Mouse (Mus musculus) small intestine, adult 2 months (tissue): ENCODE measurements around the gene Rab11fip4.

ENCODE experiments used
- CTCF ChIP-seq: fragments of 200-500 bp; IDR thresholded peaks from 2 replicates; pipeline ENCODE4 v1.5.1; 2012; ENCODE audit warnings: low read depth, mild to moderate bottlenecking, control low read depth, inconsistent platforms, low read length, moderate library complexity, mixed read lengths; ENCODE audit not compliant: insufficient replicate concordance, insufficient read length; ENCODE audit errors: extremely low read depth
- POLR2A ChIP-seq: fragments of 200-500 bp; IDR thresholded peaks from 2 replicates; pipeline ENCODE4 v1.6.1; 2012; ENCODE audit warnings: low read depth, mild to moderate bottlenecking, control low read depth, inconsistent platforms, low read length, moderate library complexity

GRCm38 (mm10) chr11:79736232-79737006 lies 145.4 kb downstream of the Rab11fip4 start:
- TF ChIP-seq CTCF, result no peak
- no peak for TF ChIP-seq POLR2A
